Mouse (Mus musculus) midbrain, embryonic 16.5 days (tissue): ENCODE measurements around the gene Fgfr2. TPM values are rescaled to one million over a fixed set of nuclear protein-coding genes. Genes with fewer than 3 reads are reported as not detected.

Experiments used
- ATAC-seq: fragments of 200-750 bp; cut with Nextera tagmentation; 2 replicates; pipeline ENCODE4 v1.8.0; 2017; ENCODE audit warnings: moderate TSS enrichment
- H3K27ac ChIP-seq: fragments of 300-500 bp; sonication (generic); 2 replicates; pipeline ENCODE4 v1.5.1; 2014; ENCODE audit warnings: mild to moderate bottlenecking, low read length, mixed read lengths
- H3K27me3 ChIP-seq: fragments of 300-500 bp; sonication (generic); 2 replicates; pipeline ENCODE4 v1.6.1; 2014; ENCODE audit warnings: low read depth, low read length, mixed read lengths; ENCODE audit not compliant: control insufficient read depth, insufficient read depth
- H3K36me3 ChIP-seq: fragments of 300-500 bp; sonication (generic); 2 replicates; pipeline ENCODE4 v1.6.1; 2014; ENCODE audit warnings: mild to moderate bottlenecking, low read length, moderate library complexity, mixed read lengths; ENCODE audit not compliant: control insufficient read depth, insufficient read depth
- H3K4me1 ChIP-seq: fragments of 300-500 bp; sonication (generic); 2 replicates; pipeline ENCODE4 v1.6.1; 2014; ENCODE audit warnings: mild to moderate bottlenecking, low read length, mixed read lengths; ENCODE audit not compliant: control insufficient read depth, insufficient read depth
- H3K4me2 ChIP-seq: fragments of 300-500 bp; sonication (generic); 2 replicates; pipeline ENCODE4 v1.6.1; 2014; ENCODE audit warnings: mild to moderate bottlenecking, low read length, mixed read lengths
- H3K4me3 ChIP-seq: fragments of 300-500 bp; sonication (generic); 2 replicates; pipeline ENCODE4 v1.5.1; 2014; ENCODE audit warnings: low read depth, mild to moderate bottlenecking, low read length, moderate library complexity, mixed read lengths
- H3K9ac ChIP-seq: fragments of 300-500 bp; sonication (generic); 2 replicates; pipeline ENCODE4 v1.6.1; 2014; ENCODE audit warnings: low read depth, low read length, mixed read lengths
- H3K9me3 ChIP-seq: fragments of 300-500 bp; sonication (generic); replicated peaks from 2 replicates; pipeline ENCODE4 v1.6.1; 2014; ENCODE audit warnings: mild to moderate bottlenecking, low read length, mixed read lengths; ENCODE audit not compliant: control insufficient read depth, poor library complexity, severe bottlenecking
- WGBS: fragments of 180-500 bp; shearing (Covaris S2); extraction: QIAGEN DNeasy Blood & Tissue Kit; methylation state at CpG from one replicate; pipeline ENCODE4 v1.1.7; 2014; 5-methylcytosine and 5-hydroxymethylcytosine counted together
- polyA plus RNA-seq: library from polyadenylated mRNA; unstranded; fragments of >200 nt; fragmentation: Nextera tagmentation; extraction: Ambion mirVana; gene quantifications from 2 replicates; pipeline ENCODE4 v1.2.1, GENCODE M21; 2015

Fgfr2 gene
- polyA plus RNA-seq, 1 experiment from 2014 or later = 23.8 TPM

DNA sequence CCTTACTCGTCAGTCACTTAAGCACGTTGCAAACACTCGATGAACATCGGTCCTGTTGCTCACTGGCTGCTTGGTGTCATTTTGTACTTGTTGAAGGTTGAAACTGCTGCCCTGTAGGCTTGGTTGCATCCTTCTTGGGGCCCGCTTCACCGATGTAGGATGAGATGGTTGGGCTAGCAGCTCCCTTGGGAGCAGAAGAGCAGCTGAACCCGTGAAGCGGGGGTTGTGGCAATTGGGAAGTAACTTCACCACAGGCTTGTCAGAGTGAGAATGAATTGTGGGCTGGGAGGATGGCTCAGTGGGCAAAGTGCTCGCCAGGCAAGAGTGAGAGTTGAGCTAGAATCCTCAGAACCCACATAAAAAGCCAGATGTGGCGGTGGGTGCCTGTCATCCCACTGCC, 2294.7 kb downstream of the Fgfr2 start:
- Histone ChIP-seq H3K9ac (no peak overlapping the region), H3K4me2 (no peak overlapping the region), H3K9me3 (no peaks in the 10 kb centered on the region), H3K4me1 (no peaks in the 10 kb centered on the region), H3K36me3 (no peaks in the 10 kb centered on the region), H3K4me3 (no peak overlapping the region), H3K27me3 (no peaks in the 10 kb centered on the region), H3K27ac (no peak overlapping the region)
- WGBS = 89% methylated on average over 10 of the region's 10 CpGs
- ATAC-seq = no peak

DNA sequence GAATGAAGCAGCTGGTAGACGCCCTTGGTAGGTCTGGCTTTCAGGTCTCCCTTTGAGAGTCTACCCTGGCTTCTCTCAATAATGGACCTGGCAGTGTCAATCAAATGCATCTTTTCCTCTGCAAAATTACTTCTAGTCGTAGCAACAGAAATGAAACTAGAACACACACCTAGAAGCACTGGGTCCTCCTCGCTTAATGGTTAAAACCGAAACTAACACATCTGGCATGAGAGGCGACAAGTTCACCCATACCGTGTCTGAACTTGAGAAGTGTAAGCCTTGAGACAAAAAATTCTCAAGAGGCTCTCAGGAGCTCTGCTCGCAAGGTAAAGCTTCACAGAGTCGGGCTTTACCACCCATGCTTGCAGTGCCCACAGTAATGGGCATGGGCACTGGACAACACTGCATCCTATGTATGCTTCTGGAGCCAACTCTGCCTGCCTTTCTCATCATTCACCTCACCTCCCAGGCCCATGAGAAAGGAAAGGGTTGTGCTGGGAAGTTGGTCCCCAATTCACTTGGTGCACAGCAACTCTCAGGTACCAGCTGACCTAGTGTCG, 2295.2 kb downstream of the Fgfr2 start:
- Histone ChIP-seq H3K4me2 (no peak overlapping the region), H3K27me3 (no peaks in the 10 kb centered on the region), H3K9ac (no peak overlapping the region), H3K9me3 (no peaks in the 10 kb centered on the region), H3K36me3 (no peaks in the 10 kb centered on the region), H3K27ac (no peak overlapping the region), H3K4me1 (no peaks in the 10 kb centered on the region), H3K4me3 (no peak overlapping the region)
- WGBS = 90% methylated on average over 9 of the region's 9 CpGs
- ATAC-seq = no peak

DNA sequence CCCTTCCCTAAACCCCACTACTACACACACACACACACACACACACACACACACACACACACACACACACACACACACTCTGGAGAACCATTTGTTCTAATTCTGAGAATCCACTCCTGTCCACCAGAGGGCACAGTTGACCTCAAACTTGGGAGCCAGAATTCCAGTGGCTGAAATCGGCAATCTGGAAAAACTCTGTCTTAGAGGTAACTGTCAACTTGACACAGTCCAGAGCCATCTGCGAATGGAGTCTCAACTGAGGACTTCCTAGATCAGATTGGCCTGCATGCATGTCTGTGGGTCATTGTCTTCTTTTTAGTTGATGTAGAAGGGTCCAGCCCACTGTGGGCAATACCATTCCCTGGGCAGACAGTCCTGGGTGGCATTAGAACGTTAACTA, 2295.7 kb downstream of the Fgfr2 start:
- H3K4me1 ChIP-seq = no peaks in the 10 kb centered on the region
- no peak for ATAC-seq
- no peaks in the 10 kb centered on the region for H3K9me3 ChIP-seq
- H3K27me3 ChIP-seq = no peaks in the 10 kb centered on the region
- H3K36me3 ChIP-seq = no peaks in the 10 kb centered on the region
- no peak overlapping the region for H3K4me3 ChIP-seq
- no peak overlapping the region for H3K9ac ChIP-seq
- H3K27ac ChIP-seq = no peak overlapping the region
- H3K4me2 ChIP-seq = no peak overlapping the region
- 56% methylated on average over 3 of the region's 3 CpGs for WGBS

DNA sequence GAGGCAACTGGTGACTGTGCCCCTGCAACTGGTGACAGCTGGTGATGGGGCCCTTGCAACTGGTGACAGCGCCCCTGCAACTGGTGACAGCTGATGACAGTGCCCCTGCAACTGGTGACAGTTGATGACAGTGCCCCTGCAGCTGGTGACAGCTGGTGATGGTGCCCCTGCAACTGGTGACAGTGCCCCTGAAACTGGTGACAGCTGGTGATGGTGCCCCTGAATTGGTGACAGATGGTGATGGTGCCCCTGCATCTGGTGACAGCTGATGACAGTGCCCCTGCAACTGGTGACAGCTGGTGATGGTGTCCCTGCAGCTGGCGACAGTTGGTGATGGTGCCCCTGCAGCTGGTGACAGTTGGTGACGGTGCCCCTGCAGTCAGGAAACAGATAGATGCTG, 2296.8 kb downstream of the Fgfr2 start:
- Histone ChIP-seq H3K27me3 (no peaks in the 10 kb centered on the region), H3K27ac (no peak overlapping the region), H3K36me3 (no peaks in the 10 kb centered on the region), H3K4me2 (no peak overlapping the region), H3K9me3 (no peaks in the 10 kb centered on the region), H3K9ac (no peak overlapping the region), H3K4me1 (no peaks in the 10 kb centered on the region), H3K4me3 (no peak overlapping the region)
- ATAC-seq = no peak
- WGBS = 89% methylated on average over 3 of the region's 3 CpGs

DNA sequence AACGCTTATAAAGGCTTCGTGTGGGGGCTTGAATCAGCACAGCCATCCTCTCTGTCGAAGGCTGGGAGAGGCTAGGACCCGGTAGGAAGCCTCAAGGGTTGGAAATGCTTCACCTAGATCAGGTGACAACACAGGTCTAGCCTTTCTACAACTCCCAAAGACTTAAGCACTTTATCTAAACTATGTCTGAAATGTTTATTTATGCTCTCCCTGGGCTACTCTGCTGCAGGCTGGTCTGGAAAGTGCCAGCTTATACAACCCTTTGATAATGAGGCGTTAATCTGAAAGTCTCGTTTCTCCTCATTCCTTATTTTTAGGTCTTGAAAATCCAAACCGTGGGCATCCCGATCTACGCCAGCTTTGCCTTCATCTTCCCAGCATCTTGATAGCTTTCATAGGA, 2299.2 kb downstream of the Fgfr2 start:
- H3K36me3 ChIP-seq = no peaks in the 10 kb centered on the region
- no peak overlapping the region for H3K27ac ChIP-seq
- H3K27me3 ChIP-seq = no peaks in the 10 kb centered on the region
- H3K9ac ChIP-seq = no peak overlapping the region
- H3K4me3 ChIP-seq = no peak overlapping the region
- WGBS = 78% methylated on average over 9 of the region's 9 CpGs
- no peak for ATAC-seq
- no peaks in the 10 kb centered on the region for H3K9me3 ChIP-seq
- H3K4me2 ChIP-seq = no peak overlapping the region
- no peaks in the 10 kb centered on the region for H3K4me1 ChIP-seq

DNA sequence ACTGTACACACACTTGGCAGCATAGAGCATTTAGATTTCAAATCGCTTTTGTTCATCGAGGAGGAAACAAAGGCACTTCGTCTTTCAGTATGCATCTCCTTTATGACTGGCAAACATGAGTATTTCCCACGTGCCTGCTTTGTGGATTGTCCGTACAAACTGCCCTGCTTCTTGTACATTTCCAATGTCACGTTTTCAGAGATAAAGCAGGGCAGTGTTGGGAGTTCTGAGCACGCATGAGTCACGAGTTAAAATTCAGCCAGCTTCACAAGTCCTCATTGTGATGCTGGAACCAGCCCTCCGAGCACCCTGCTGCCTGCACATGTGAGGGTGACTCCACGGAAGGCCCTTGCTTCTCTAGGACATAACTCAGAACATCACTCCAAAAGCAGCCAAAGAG, 2303.5 kb downstream of the Fgfr2 start:
- Histone ChIP-seq H3K4me3 (no peak overlapping the region), H3K9me3 (no peaks in the 10 kb centered on the region), H3K27me3 (no peaks in the 10 kb centered on the region), H3K36me3 (no peaks in the 10 kb centered on the region), H3K27ac (no peak overlapping the region), H3K9ac (no peak overlapping the region), H3K4me2 (no peak overlapping the region), H3K4me1 (no peaks in the 10 kb centered on the region)
- WGBS = 72% methylated on average over 10 of the region's 10 CpGs
- ATAC-seq = no peak

DNA sequence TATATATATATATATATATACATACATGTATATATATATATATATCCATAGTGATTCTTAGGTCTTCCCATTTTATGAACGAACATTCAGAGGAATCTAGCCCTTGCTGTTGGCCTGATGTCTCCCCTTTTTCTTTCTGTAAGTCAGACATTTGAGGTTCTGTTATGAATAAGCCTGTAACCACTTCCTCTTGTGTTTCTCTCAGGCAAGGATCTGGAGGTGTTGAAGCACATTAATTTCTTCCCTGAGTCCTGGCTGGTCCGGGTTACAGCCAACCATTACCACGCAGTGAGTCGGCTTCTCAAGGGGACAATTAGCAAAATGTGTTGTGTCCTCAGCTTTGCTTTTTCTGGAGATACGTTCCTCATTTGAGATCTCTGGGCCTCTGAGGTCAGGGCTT, 2304.3 kb downstream of the Fgfr2 start:
- WGBS = 84% methylated on average over 5 of the region's 5 CpGs
- Histone ChIP-seq H3K9ac (no peak overlapping the region), H3K4me3 (no peak overlapping the region), H3K9me3 (no peaks in the 10 kb centered on the region), H3K27ac (no peak overlapping the region), H3K36me3 (no peaks in the 10 kb centered on the region), H3K4me1 (no peaks in the 10 kb centered on the region), H3K27me3 (no peaks in the 10 kb centered on the region), H3K4me2 (no peak overlapping the region)
- ATAC-seq = no peak

DNA sequence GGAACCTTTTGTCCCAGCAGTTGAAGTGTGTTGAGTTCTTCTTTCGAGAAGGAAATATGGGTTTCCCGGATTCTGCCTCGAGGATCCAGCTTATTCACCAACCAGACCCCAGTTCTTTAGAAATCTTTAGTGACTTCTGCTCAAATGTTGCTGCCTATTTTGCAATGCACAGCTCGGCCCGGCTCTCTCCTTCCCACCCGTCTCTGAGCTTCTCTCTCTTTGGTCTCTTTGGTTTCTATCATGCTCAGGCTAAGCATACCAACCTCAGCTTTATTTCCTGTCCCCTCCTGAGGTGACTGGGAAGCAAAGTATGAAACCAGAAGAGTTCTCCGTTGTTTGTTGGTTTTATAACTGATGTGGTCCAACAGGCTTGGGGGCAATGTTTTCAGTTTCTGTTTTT, 2306.9 kb downstream of the Fgfr2 start:
- no peak for ATAC-seq
- Histone ChIP-seq H3K4me2 (no peak overlapping the region), H3K4me3 (no peak overlapping the region), H3K36me3 (no peaks in the 10 kb centered on the region), H3K9ac (no peak overlapping the region), H3K27me3 (no peaks in the 10 kb centered on the region), H3K27ac (no peak overlapping the region), H3K9me3 (no peaks in the 10 kb centered on the region), H3K4me1 (no peaks in the 10 kb centered on the region)
- WGBS = 86% methylated on average over 7 of the region's 7 CpGs

DNA sequence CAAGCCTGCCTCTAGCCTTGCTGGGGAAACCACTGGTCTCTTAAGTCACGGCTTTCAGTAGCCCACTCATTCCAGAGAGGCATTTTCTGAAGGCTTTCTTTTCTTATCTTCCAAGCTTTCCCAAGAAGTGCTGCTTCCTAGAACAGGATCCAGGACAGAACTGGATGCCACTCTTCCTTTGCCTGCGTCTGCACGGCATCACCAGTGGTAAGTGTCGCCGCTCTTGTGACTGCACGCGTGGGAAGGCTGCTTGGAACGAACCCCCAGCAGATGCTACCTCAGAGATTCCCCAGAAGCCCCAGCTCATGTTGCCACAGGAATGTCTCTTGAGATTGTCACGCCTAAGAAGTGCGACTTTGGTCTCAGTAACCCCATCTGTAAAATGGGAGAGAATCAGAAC, 2307.5 kb downstream of the Fgfr2 start:
- no peak overlapping the region for H3K27ac ChIP-seq
- H3K9ac ChIP-seq = no peak overlapping the region
- WGBS = 96% methylated on average over 10 of the region's 10 CpGs
- H3K27me3 ChIP-seq = no peaks in the 10 kb centered on the region
- no peaks in the 10 kb centered on the region for H3K9me3 ChIP-seq
- no peak overlapping the region for H3K4me2 ChIP-seq
- H3K36me3 ChIP-seq = no peaks in the 10 kb centered on the region
- H3K4me1 ChIP-seq = no peaks in the 10 kb centered on the region
- H3K4me3 ChIP-seq = no peak overlapping the region
- ATAC-seq = no peak
